Mouse (Mus musculus): Measurements from ENCODE around the gene Snrnp25. TPM values are rescaled to one million over a fixed set of nuclear protein-coding genes. Genes with fewer than 3 reads are reported as not detected.

Snrnp25 gene
- polyA plus RNA-seq, 1 experiment from 2014 or later, result 84.2 TPM

GRCm38 (mm10) chr11:32225222-32226104, 20.2 kb downstream of the Snrnp25 start:
- ATAC-seq (ENCODE audit: low FRiP score), result no peak
- Histone ChIP-seq H3K9me3 (ENCODE audit: control insufficient read depth, low read length) (no peaks in the 10 kb centered on the region), H3K36me3 (ENCODE audit: control insufficient read depth, insufficient read depth, low read length) (no peaks in the 10 kb centered on the region), H3K27ac (ENCODE audit: low read depth, low read length) (0 out of 2 replicates have a peak overlapping the region, but pooled peaks have one; percentile 0), H3K4me3 (ENCODE audit: low read depth, low read length) (no peak overlapping the region), H3K4me2 (replicated peaks; ENCODE audit: low read depth, low read length) (no peak overlapping the region), H3K4me1 (replicated peaks; ENCODE audit: control insufficient read depth, insufficient read depth, low read length) (peaks cover 6% of the 10 kb centered on the region; the same call in 1 of the 2 replicates), H3K27me3 (ENCODE audit: control insufficient read depth, insufficient read depth, low read length) (peaks cover 4% of the 10 kb centered on the region; the same call in 1 of the 2 replicates), H3K9ac (ENCODE audit: low read depth, low read length) (no peak overlapping the region)
- WGBS, result 75% methylated on average over 7 of the region's 7 CpGs
- DNase-seq (ENCODE audit: low spot score), result no peak

GRCm38 (mm10) chr11:32226124-32226871, 21.1 kb downstream of the Snrnp25 start, which contains the start of gene Mpg:
TSS of gene Mpg (plus strand) at chr11:32226505.
- ATAC-seq (ENCODE audit: low FRiP score), result peak; percentile 85
- H3K4me1 ChIP-seq (replicated peaks; ENCODE audit: control insufficient read depth, insufficient read depth, low read length), result peaks cover 6% of the 10 kb centered on the region; the same call in 1 of the 2 replicates

GRCm38 (mm10) chr11:32227041-32227440, 21.8 kb downstream of the Snrnp25 start:
- 60% methylated on average over 1 of the region's 1 CpGs for WGBS
- Histone ChIP-seq H3K4me1 (replicated peaks; ENCODE audit: control insufficient read depth, insufficient read depth, low read length) (peaks cover 6% of the 10 kb centered on the region; the same call in 1 of the 2 replicates), H3K27ac (ENCODE audit: low read depth, low read length) (no peak overlapping the region), H3K9me3 (ENCODE audit: control insufficient read depth, low read length) (no peaks in the 10 kb centered on the region), H3K4me2 (replicated peaks; ENCODE audit: low read depth, low read length) (peak overlapping the region; percentile 74), H3K27me3 (ENCODE audit: control insufficient read depth, insufficient read depth, low read length) (peaks cover 2% of the 10 kb centered on the region; the same call in 1 of the 2 replicates), H3K9ac (ENCODE audit: low read depth, low read length) (peak overlapping the region; percentile 86), H3K36me3 (ENCODE audit: control insufficient read depth, insufficient read depth, low read length) (peaks cover 3% of the 10 kb centered on the region; the same call in 1 of the 2 replicates), H3K4me3 (ENCODE audit: low read depth, low read length) (peak overlapping the region; percentile 70)
- no peak for DNase-seq (ENCODE audit: low spot score)
- ATAC-seq (ENCODE audit: low FRiP score), result 0 out of 2 replicates have a peak, but pooled peaks have one; percentile 2

More at GRCm38 (mm10) chr11:32226124-32226871, 21.1 kb downstream of the Snrnp25 start, which contains the start of gene Mpg:
- Histone ChIP-seq H3K9me3 (ENCODE audit: control insufficient read depth, low read length) (no peaks in the 10 kb centered on the region), H3K4me3 (ENCODE audit: low read depth, low read length) (peak within 1 kb of the TSS; percentile 70), H3K4me2 (replicated peaks; ENCODE audit: low read depth, low read length) (peak within 1 kb of the TSS; percentile 74), H3K36me3 (ENCODE audit: control insufficient read depth, insufficient read depth, low read length) (peaks cover 3% of the 10 kb centered on the region; the same call in 1 of the 2 replicates), H3K27me3 (ENCODE audit: control insufficient read depth, insufficient read depth, low read length) (peaks cover 4% of the 10 kb centered on the region; the same call in 1 of the 2 replicates), H3K27ac (ENCODE audit: low read depth, low read length) (0 out of 2 replicates have a peak within 1 kb of the TSS, but pooled peaks have one; percentile 0), H3K9ac (ENCODE audit: low read depth, low read length) (peak within 1 kb of the TSS; percentile 86)
- peak; percentile 90 for DNase-seq (ENCODE audit: low spot score)
- WGBS, result 3% methylated on average over 47 of the region's 47 CpGs

DNA sequence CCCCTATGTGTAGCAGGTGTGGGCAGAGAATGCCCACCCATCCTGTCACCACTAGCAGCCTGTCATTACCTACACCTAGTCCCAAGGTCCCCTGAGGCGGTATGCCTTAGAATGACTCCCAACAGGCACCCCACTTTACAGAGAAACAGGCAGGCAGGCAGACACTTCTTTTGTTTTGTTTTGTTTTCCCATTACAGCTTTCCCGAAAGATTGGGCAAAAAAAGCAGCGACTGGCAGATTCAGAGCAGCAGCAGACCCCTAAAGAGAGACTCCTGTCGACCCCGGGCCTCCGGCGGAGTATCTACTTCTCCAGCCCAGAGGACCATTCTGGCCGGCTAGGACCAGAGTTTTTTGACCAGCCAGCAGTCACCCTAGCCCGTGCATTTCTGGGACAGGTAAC, 22.3 kb downstream of the Snrnp25 start:
- no peak overlapping the region for H3K4me3 ChIP-seq (ENCODE audit: low read depth, low read length)
- no peaks in the 10 kb centered on the region; the same call in 1 of the 2 replicates for H3K27me3 ChIP-seq (ENCODE audit: control insufficient read depth, insufficient read depth, low read length)
- H3K36me3 ChIP-seq (ENCODE audit: control insufficient read depth, insufficient read depth, low read length), result peaks cover 3% of the 10 kb centered on the region; the same call in 1 of the 2 replicates
- no peak overlapping the region for H3K9ac ChIP-seq (ENCODE audit: low read depth, low read length)
- no peak overlapping the region for H3K27ac ChIP-seq (ENCODE audit: low read depth, low read length)
- H3K4me2 ChIP-seq (replicated peaks; ENCODE audit: low read depth, low read length), result no peak overlapping the region
- H3K4me1 ChIP-seq (replicated peaks; ENCODE audit: control insufficient read depth, insufficient read depth, low read length), result peaks cover 4% of the 10 kb centered on the region; the same call in 1 of the 2 replicates
- H3K9me3 ChIP-seq (ENCODE audit: control insufficient read depth, low read length), result no peaks in the 10 kb centered on the region
- ATAC-seq (ENCODE audit: low FRiP score) (no peak), DNase-seq (ENCODE audit: low spot score) (no peak)
- 90% methylated on average over 9 of the region's 9 CpGs for WGBS

DNA sequence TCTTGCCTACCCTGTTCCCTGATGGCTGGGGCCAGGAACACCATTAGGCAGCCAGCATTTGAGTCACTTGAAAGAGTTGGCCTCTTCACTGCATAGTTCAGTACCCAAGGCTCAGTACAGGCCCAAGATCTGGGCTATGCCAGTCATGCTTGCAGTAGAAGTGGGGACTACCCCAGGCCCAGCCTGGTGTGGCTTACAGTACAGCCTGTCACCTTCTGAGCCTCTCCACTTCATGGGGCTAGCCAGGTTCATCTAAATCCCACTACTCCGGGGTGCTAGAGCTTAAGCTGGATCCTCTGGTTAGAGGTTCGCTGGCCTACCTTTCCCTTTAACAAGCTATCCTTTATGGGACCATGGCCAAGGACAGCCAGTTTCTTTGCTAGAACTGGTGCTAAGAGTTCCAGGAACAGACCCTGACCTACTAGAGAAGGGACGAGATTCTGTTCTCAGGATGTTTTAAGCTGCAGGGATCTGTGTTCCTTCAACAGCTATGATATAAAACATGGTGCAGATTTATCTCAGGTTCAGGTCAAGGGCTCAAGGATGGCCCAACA, 23.2 kb downstream of the Snrnp25 start:
- Histone ChIP-seq H3K9me3 (ENCODE audit: control insufficient read depth, low read length) (no peaks in the 10 kb centered on the region), H3K4me1 (replicated peaks; ENCODE audit: control insufficient read depth, insufficient read depth, low read length) (peaks cover 4% of the 10 kb centered on the region; the same call in 1 of the 2 replicates), H3K36me3 (ENCODE audit: control insufficient read depth, insufficient read depth, low read length) (peaks cover 3% of the 10 kb centered on the region; the same call in 1 of the 2 replicates), H3K4me2 (replicated peaks; ENCODE audit: low read depth, low read length) (no peak overlapping the region), H3K9ac (ENCODE audit: low read depth, low read length) (no peak overlapping the region), H3K4me3 (ENCODE audit: low read depth, low read length) (no peak overlapping the region), H3K27me3 (ENCODE audit: control insufficient read depth, insufficient read depth, low read length) (no peaks in the 10 kb centered on the region; the same call in 1 of the 2 replicates), H3K27ac (ENCODE audit: low read depth, low read length) (no peak overlapping the region)
- no peak for ATAC-seq (ENCODE audit: low FRiP score)
- no peak for DNase-seq (ENCODE audit: low spot score)
- WGBS, result 95% methylated on average over 3 of the region's 3 CpGs

DNA sequence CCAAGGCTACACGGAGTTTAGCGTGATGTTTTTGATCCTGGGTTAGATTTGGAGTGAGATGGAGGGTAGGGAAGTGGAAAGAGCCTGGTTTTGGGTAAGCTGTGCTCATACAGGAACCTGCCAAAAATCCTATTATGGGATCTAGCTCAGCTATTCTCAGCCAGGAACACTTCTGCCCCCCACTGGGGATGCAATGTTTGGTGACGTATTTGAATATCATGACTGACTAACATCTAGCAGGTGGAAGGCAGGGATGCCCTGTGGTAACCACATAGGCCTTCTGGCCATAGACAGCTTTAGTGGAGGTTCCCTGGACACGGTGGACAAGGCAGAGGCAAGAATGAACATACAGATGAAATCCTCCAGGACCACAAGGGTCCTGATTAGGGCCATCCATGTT, 25.0 kb downstream of the Snrnp25 start:
- ATAC-seq (ENCODE audit: low FRiP score) (no peak), DNase-seq (ENCODE audit: low spot score) (no peak)
- no peaks in the 10 kb centered on the region for H3K9me3 ChIP-seq (ENCODE audit: control insufficient read depth, low read length)
- no peak overlapping the region for H3K27ac ChIP-seq (ENCODE audit: low read depth, low read length)
- no peak overlapping the region for H3K4me2 ChIP-seq (replicated peaks; ENCODE audit: low read depth, low read length)
- H3K36me3 ChIP-seq (ENCODE audit: control insufficient read depth, insufficient read depth, low read length), result peaks cover 5% of the 10 kb centered on the region; the same call in 1 of the 2 replicates
- H3K4me1 ChIP-seq (replicated peaks; ENCODE audit: control insufficient read depth, insufficient read depth, low read length), result peaks cover 4% of the 10 kb centered on the region; the same call in 1 of the 2 replicates
- H3K4me3 ChIP-seq (ENCODE audit: low read depth, low read length), result no peak overlapping the region
- H3K27me3 ChIP-seq (ENCODE audit: control insufficient read depth, insufficient read depth, low read length), result no peaks in the 10 kb centered on the region; the same call in 1 of the 2 replicates
- H3K9ac ChIP-seq (ENCODE audit: low read depth, low read length), result no peak overlapping the region
- 84% methylated on average over 4 of the region's 4 CpGs for WGBS

DNA sequence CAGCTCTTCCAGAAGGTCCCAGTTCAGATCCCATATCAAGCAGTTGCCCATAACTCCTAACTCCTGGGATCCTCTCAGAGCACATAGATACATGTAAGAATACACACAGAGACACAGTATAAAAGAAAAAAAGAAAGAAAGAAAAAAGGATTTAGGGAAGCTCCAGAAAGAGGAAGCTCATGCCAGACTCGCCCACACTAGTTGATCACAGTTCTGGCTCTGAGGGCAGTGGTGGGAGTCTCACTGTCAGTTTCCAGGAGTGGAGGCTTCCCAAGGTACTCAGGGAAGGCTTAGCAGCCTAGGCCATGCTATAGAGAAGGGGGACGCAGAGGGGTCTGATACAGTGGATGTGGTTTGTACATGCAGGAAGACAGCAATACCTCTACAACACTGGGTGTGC, 25.9 kb downstream of the Snrnp25 start:
- no peak overlapping the region for H3K4me3 ChIP-seq (ENCODE audit: low read depth, low read length)
- no peaks in the 10 kb centered on the region; the same call in 1 of the 2 replicates for H3K27me3 ChIP-seq (ENCODE audit: control insufficient read depth, insufficient read depth, low read length)
- no peak overlapping the region for H3K27ac ChIP-seq (ENCODE audit: low read depth, low read length)
- H3K9ac ChIP-seq (ENCODE audit: low read depth, low read length), result no peak overlapping the region
- no peak for DNase-seq (ENCODE audit: low spot score)
- no peak for ATAC-seq (ENCODE audit: low FRiP score)
- peaks cover 4% of the 10 kb centered on the region; the same call in 1 of the 2 replicates for H3K4me1 ChIP-seq (replicated peaks; ENCODE audit: control insufficient read depth, insufficient read depth, low read length)
- no peak overlapping the region for H3K4me2 ChIP-seq (replicated peaks; ENCODE audit: low read depth, low read length)
- WGBS, result 86% methylated on average over 2 of the region's 2 CpGs
- H3K9me3 ChIP-seq (ENCODE audit: control insufficient read depth, low read length), result no peaks in the 10 kb centered on the region
- peaks cover 5% of the 10 kb centered on the region; the same call in 1 of the 2 replicates for H3K36me3 ChIP-seq (ENCODE audit: control insufficient read depth, insufficient read depth, low read length)

- Histone ChIP-seq H3K4me3 (ENCODE audit: low read depth, low read length) (no peak overlapping the region), H3K9ac (ENCODE audit: low read depth, low read length) (no peak overlapping the region), H3K36me3 (ENCODE audit: control insufficient read depth, insufficient read depth, low read length) (peaks cover 5% of the 10 kb centered on the region; the same call in 1 of the 2 replicates), H3K27me3 (ENCODE audit: control insufficient read depth, insufficient read depth, low read length) (no peaks in the 10 kb centered on the region), H3K4me2 (replicated peaks; ENCODE audit: low read depth, low read length) (no peak overlapping the region), H3K4me1 (replicated peaks; ENCODE audit: control insufficient read depth, insufficient read depth, low read length) (no peaks in the 10 kb centered on the region), H3K9me3 (ENCODE audit: control insufficient read depth, low read length) (no peaks in the 10 kb centered on the region), H3K27ac (ENCODE audit: low read depth, low read length) (no peak overlapping the region)
- ATAC-seq (ENCODE audit: low FRiP score), result no peak
- WGBS, result 78% methylated on average over 10 of the region's 10 CpGs
- no peak for DNase-seq (ENCODE audit: low spot score)
These were observed 27.6 kb downstream of the Snrnp25 start for GRCm38 (mm10) chr11:32232848-32233247.

Measured in hindbrain, embryonic 11.5 days (tissue).